Mouse (Mus musculus) intestine, embryonic 16.5 days (tissue): ENCODE measurements around the gene Vtn. TPM values are rescaled to one million over a fixed set of nuclear protein-coding genes. Genes with fewer than 3 reads are reported as not detected.

ENCODE experiments used
- polyA plus RNA-seq: library from polyadenylated mRNA; unstranded; fragments of >200 nt; fragmentation: Nextera tagmentation; extraction: Ambion mirVana; gene quantifications from 2 replicates; pipeline ENCODE4 v1.2.1, GENCODE M21; 2015

Vtn gene
- polyA plus RNA-seq, 1 experiment from 2014 or later = 29.3 TPM

Other genes with a start within 250 kb of the Vtn start
- 50.6 and 56.9 TPM in 2 replicates for gene 2610507B11Rik, start 237.3 kb upstream of the Vtn start, polyA plus RNA-seq
- 0.32 TPM in 1 of 2 replicates, not detected in the other for gene BC030499, start 208.2 kb upstream of the Vtn start, polyA plus RNA-seq
- gene Spag5, start 197.6 kb upstream of the Vtn start, polyA plus RNA-seq = 23.4 and 27.3 TPM in 2 replicates
- gene Aldoc, start 176.1 kb upstream of the Vtn start, polyA plus RNA-seq = 33.3 and 34.0 TPM in 2 replicates
- gene Pigs, start 170.7 kb upstream of the Vtn start, polyA plus RNA-seq = 92.9 and 93.1 TPM in 2 replicates
- gene Unc119, start 155.6 kb upstream of the Vtn start, polyA plus RNA-seq = 29.5 and 29.9 TPM in 2 replicates
- not detected in 2 replicates for gene Foxn1, start 112.5 kb upstream of the Vtn start, polyA plus RNA-seq
- gene Slc13a2, start 76.9 kb upstream of the Vtn start, polyA plus RNA-seq = 4.6 and 6.7 TPM in 2 replicates
- 11.0 and 12.8 TPM in 2 replicates for gene Slc46a1, start 33.4 kb upstream of the Vtn start, polyA plus RNA-seq
- 1.6 and 2.1 TPM in 2 replicates for gene Sarm1, start 1.3 kb upstream of the Vtn start, polyA plus RNA-seq
- gene Sebox, start 4.4 kb downstream of the Vtn start, polyA plus RNA-seq = not detected in 2 replicates
- 60.6 and 62.2 TPM in 2 replicates for gene Tmem199, start 13.1 kb downstream of the Vtn start, polyA plus RNA-seq
- 135 and 146 TPM in 2 replicates for gene Poldip2, start 13.1 kb downstream of the Vtn start, polyA plus RNA-seq
- 86.4 and 88.6 TPM in 2 replicates for gene Tnfaip1, start 37.2 kb downstream of the Vtn start, polyA plus RNA-seq
- gene Ift20, start 37.3 kb downstream of the Vtn start, polyA plus RNA-seq = 118 and 124 TPM in 2 replicates
- gene Tmem97, start 51.7 kb downstream of the Vtn start, polyA plus RNA-seq = 228 and 248 TPM in 2 replicates
- gene Nlk, start 198.3 kb downstream of the Vtn start, polyA plus RNA-seq = 8.4 and 8.8 TPM in 2 replicates